Mouse (Mus musculus): ENCODE measurements around the gene Rhd.

Gene Rhd

GRCm38 (mm10) chr4:134914122-134914863, 50.0 kb downstream of the Rhd start:
- DNase-seq = no peak

GRCm38 (mm10) chr4:134914864-134915209, 50.5 kb downstream of the Rhd start, which contains the start of gene Tmem50a:
Gene Tmem50a (minus strand): TSS chr4:134915024.
- peak; percentile 93 to 96 for DNase-seq

GRCm38 (mm10) chr4:134915223-134916050, 51.1 kb downstream of the Rhd start:
- DNase-seq = peak; percentile 28 to 41

- no peak for DNase-seq
Observed at GRCm38 (mm10) chr4:134917194-134917593, 52.9 kb downstream of the Rhd start.

- DNase-seq = peak; percentile 30 to 41
Observed at GRCm38 (mm10) chr4:134918381-134918780, 54.0 kb downstream of the Rhd start.

- no peak for DNase-seq
Observed at GRCm38 (mm10) chr4:134919733-134920540, 55.6 kb downstream of the Rhd start.

- DNase-seq = no peak
Observed at GRCm38 (mm10) chr4:134920631-134921030, 56.3 kb downstream of the Rhd start.

- DNase-seq = no peak
Observed at GRCm38 (mm10) chr4:134921703-134922102, 57.4 kb downstream of the Rhd start.

- DNase-seq = no peak
Observed at GRCm38 (mm10) chr4:134922111-134922924, 58.0 kb downstream of the Rhd start.

- DNase-seq = peak; percentile 87 to 88
Observed at GRCm38 (mm10) chr4:134922925-134923244, 58.5 kb downstream of the Rhd start.

GRCm38 (mm10) chr4:134923258-134924018, 59.1 kb downstream of the Rhd start, which contains the start of gene Rsrp1:
Gene Rsrp1 (plus strand): TSS chr4:134923592.
- peak; percentile 99 for DNase-seq

GRCm38 (mm10) chr4:134924019-134924741, 59.8 kb downstream of the Rhd start:
- DNase-seq = peak; percentile 65 to 68

GRCm38 (mm10) chr4:134925206-134925605, 60.9 kb downstream of the Rhd start:
- DNase-seq = peak in 1 of 2 experiments; percentile 22

GRCm38 (mm10) chr4:134927815-134928463, 63.6 kb downstream of the Rhd start:
- no peak for DNase-seq

GRCm38 (mm10) chr4:134928464-134928836, 64.1 kb downstream of the Rhd start:
- DNase-seq = no peak

- no peak for DNase-seq
Observed at GRCm38 (mm10) chr4:134929536-134929935, 65.2 kb downstream of the Rhd start.

GRCm38 (mm10) chr4:134930190-134930589, 65.9 kb downstream of the Rhd start:
- DNase-seq = no peak

- DNase-seq = peak; percentile 98
Observed at GRCm38 (mm10) chr4:134930684-134931481, 66.5 kb downstream of the Rhd start, which contains the start of gene Syf2. Gene Syf2 (plus strand): TSS chr4:134930898.

Data from cerebellum, postnatal 10 days (tissue).